Mouse (Mus musculus): ENCODE measurements around the gene Gm49393. TPM values are rescaled to one million over a fixed set of nuclear protein-coding genes. Genes with fewer than 3 reads are reported as not detected.

Gm49393 gene
- polyA plus RNA-seq, 1 experiment: not detected

- Histone ChIP-seq H3K27me3 (ENCODE audit: control insufficient read depth, insufficient read depth, low read length) (no peaks in the 10 kb centered on the region), H3K27ac (ENCODE audit: control insufficient read depth, insufficient read depth, low read length) (no peak overlapping the region), H3K4me1 (replicated peaks; ENCODE audit: control insufficient read depth, insufficient read depth, low read length) (0 out of 2 replicates have a peak, but pooled peaks cover 2% of the 10 kb centered on the region), H3K36me3 (ENCODE audit: control insufficient read depth, insufficient read depth, low read length) (no peaks in the 10 kb centered on the region), H3K4me3 (ENCODE audit: control insufficient read depth, insufficient read depth, low read length) (no peak overlapping the region)
- no peak for TF ChIP-seq POLR2A (IDR thresholded peaks at IDR 0.05; ENCODE audit: control insufficient read depth, extremely low read depth, insufficient read depth, low read length, poor library complexity)
- TF ChIP-seq CTCF (IDR thresholded peaks at IDR 0.05; ENCODE audit: borderline replicate concordance, control insufficient read depth, extremely low read depth, insufficient read depth, low read length, poor library complexity): no peak
- no peak for DNase-seq
Observed at GRCm38 (mm10) chr13:60895406-60896160, 39.8 kb downstream of the Gm49393 start.

GRCm38 (mm10) chr13:60892301-60892700, 43.1 kb downstream of the Gm49393 start:
- no peak overlapping the region for H3K4me3 ChIP-seq (ENCODE audit: control insufficient read depth, insufficient read depth, low read length)
- no peak for DNase-seq
- no peaks in the 10 kb centered on the region for H3K27me3 ChIP-seq (ENCODE audit: control insufficient read depth, insufficient read depth, low read length)
- H3K4me1 ChIP-seq (replicated peaks; ENCODE audit: control insufficient read depth, insufficient read depth, low read length): 0 out of 2 replicates have a peak, but pooled peaks cover 2% of the 10 kb centered on the region
- no peaks in the 10 kb centered on the region for H3K36me3 ChIP-seq (ENCODE audit: control insufficient read depth, insufficient read depth, low read length)
- WGBS: 94% methylated on average over 1 of the region's 1 CpGs
- no peak overlapping the region for H3K27ac ChIP-seq (ENCODE audit: control insufficient read depth, insufficient read depth, low read length)
- TF ChIP-seq POLR2A (IDR thresholded peaks at IDR 0.05; ENCODE audit: control insufficient read depth, extremely low read depth, insufficient read depth, low read length, poor library complexity) (no peak), CTCF (IDR thresholded peaks at IDR 0.05; ENCODE audit: borderline replicate concordance, control insufficient read depth, extremely low read depth, insufficient read depth, low read length, poor library complexity) (no peak)

GRCm38 (mm10) chr13:60864281-60864680, 71.1 kb downstream of the Gm49393 start, which contains the start of gene 4930486L24Rik:
Gene 4930486L24Rik (minus strand): TSS chr13:60864475.
- no peak for DNase-seq
- Histone ChIP-seq H3K4me1 (replicated peaks; ENCODE audit: control insufficient read depth, insufficient read depth, low read length) (no peaks in the 10 kb centered on the region), H3K27ac (ENCODE audit: control insufficient read depth, insufficient read depth, low read length) (no peak within 1 kb of the TSS), H3K4me3 (ENCODE audit: control insufficient read depth, insufficient read depth, low read length) (no peak within 1 kb of the TSS), H3K36me3 (ENCODE audit: control insufficient read depth, insufficient read depth, low read length) (no peaks in the 10 kb centered on the region), H3K27me3 (ENCODE audit: control insufficient read depth, insufficient read depth, low read length) (no peaks in the 10 kb centered on the region)
- no peak for TF ChIP-seq CTCF (IDR thresholded peaks at IDR 0.05; ENCODE audit: borderline replicate concordance, control insufficient read depth, extremely low read depth, insufficient read depth, low read length, poor library complexity)
- no peak for TF ChIP-seq POLR2A (IDR thresholded peaks at IDR 0.05; ENCODE audit: control insufficient read depth, extremely low read depth, insufficient read depth, low read length, poor library complexity)
- 69% methylated on average over 1 of the region's 1 CpGs for WGBS

- peak overlapping the region; percentile 87 for H3K27ac ChIP-seq (ENCODE audit: control insufficient read depth, insufficient read depth, low read length)
- no peak for TF ChIP-seq CTCF (IDR thresholded peaks at IDR 0.05; ENCODE audit: borderline replicate concordance, control insufficient read depth, extremely low read depth, insufficient read depth, low read length, poor library complexity)
- WGBS: 54% methylated on average over 4 of the region's 4 CpGs
Observed at GRCm38 (mm10) chr13:60848241-60849120, 86.9 kb downstream of the Gm49393 start.

GRCm38 (mm10) chr13:60843153-60843552, 92.2 kb downstream of the Gm49393 start:
- WGBS: 89% methylated on average over 8 of the region's 8 CpGs
- TF ChIP-seq POLR2A (IDR thresholded peaks at IDR 0.05; ENCODE audit: control insufficient read depth, extremely low read depth, insufficient read depth, low read length, poor library complexity) (no peak), CTCF (IDR thresholded peaks at IDR 0.05; ENCODE audit: borderline replicate concordance, control insufficient read depth, extremely low read depth, insufficient read depth, low read length, poor library complexity) (no peak)
- no peak overlapping the region for H3K4me3 ChIP-seq (ENCODE audit: control insufficient read depth, insufficient read depth, low read length)
- no peaks in the 10 kb centered on the region for H3K36me3 ChIP-seq (ENCODE audit: control insufficient read depth, insufficient read depth, low read length)
- H3K27ac ChIP-seq (ENCODE audit: control insufficient read depth, insufficient read depth, low read length): no peak overlapping the region
- DNase-seq: no peak
- H3K27me3 ChIP-seq (ENCODE audit: control insufficient read depth, insufficient read depth, low read length): no peaks in the 10 kb centered on the region
- peaks cover 13% of the 10 kb centered on the region for H3K4me1 ChIP-seq (replicated peaks; ENCODE audit: control insufficient read depth, insufficient read depth, low read length)

More at GRCm38 (mm10) chr13:60848241-60849120, 86.9 kb downstream of the Gm49393 start:
- Histone ChIP-seq H3K4me1 (replicated peaks; ENCODE audit: control insufficient read depth, insufficient read depth, low read length) (peaks cover 10% of the 10 kb centered on the region), H3K4me3 (ENCODE audit: control insufficient read depth, insufficient read depth, low read length) (no peak overlapping the region), H3K27me3 (ENCODE audit: control insufficient read depth, insufficient read depth, low read length) (no peaks in the 10 kb centered on the region), H3K36me3 (ENCODE audit: control insufficient read depth, insufficient read depth, low read length) (no peaks in the 10 kb centered on the region)
- peak; percentile 69 for DNase-seq

- H3K4me3 ChIP-seq (ENCODE audit: control insufficient read depth, insufficient read depth, low read length): no peak overlapping the region
- H3K27me3 ChIP-seq (ENCODE audit: control insufficient read depth, insufficient read depth, low read length): no peaks in the 10 kb centered on the region
- no peak overlapping the region for H3K27ac ChIP-seq (ENCODE audit: control insufficient read depth, insufficient read depth, low read length)
- WGBS: 76% methylated on average over 6 of the region's 6 CpGs
- TF ChIP-seq POLR2A (IDR thresholded peaks at IDR 0.05; ENCODE audit: control insufficient read depth, extremely low read depth, insufficient read depth, low read length, poor library complexity) (no peak), CTCF (IDR thresholded peaks at IDR 0.05; ENCODE audit: borderline replicate concordance, control insufficient read depth, extremely low read depth, insufficient read depth, low read length, poor library complexity) (no peak)
- no peaks in the 10 kb centered on the region for H3K36me3 ChIP-seq (ENCODE audit: control insufficient read depth, insufficient read depth, low read length)
- peaks cover 8% of the 10 kb centered on the region for H3K4me1 ChIP-seq (replicated peaks; ENCODE audit: control insufficient read depth, insufficient read depth, low read length)
- no peak for DNase-seq
Observed at GRCm38 (mm10) chr13:60842703-60843102, 92.7 kb downstream of the Gm49393 start.
